Comparison of ENCODE assay signal across 8 mouse cellular contexts in the genomic region with DNA sequence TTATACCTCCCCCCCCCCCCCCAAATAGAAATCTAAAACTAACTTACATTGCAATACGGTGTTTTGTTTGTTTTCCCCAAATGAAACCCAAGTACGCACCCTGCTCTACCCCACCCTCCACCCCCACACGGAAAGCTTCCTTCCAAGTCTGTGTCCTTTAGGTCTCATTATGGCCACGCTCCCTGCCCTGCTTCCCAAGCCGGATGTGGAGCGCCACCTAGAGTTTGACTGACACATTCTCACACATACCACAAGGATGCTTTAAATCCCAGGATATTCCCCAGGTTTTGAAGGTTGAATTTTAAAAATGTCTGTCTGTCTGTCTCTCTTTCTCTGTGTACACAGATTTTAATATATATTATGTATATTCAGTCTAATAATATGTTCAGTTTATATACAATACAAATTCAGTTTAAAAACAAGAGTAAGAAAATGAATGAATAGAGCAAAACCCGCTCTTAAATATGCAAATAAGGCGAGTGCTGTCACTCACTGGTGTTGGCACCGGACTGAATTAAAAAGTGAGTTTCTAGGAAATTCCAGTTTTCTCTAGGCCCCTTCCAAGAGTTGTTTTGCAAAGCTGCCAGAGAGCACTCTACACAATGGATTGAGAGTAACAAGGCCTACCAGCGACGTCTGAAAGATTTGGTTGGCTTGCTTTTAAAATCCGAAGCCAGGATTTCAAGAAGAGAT.
DNase-seq lines count a peak whose midpoint lies in the region.

No protein-coding gene starts in this region.

- no peak overlapping the region for H3K4me3 ChIP-seq in macrophage (ENCODE audit: inconsistent target)

- H3K79me2 ChIP-seq in macrophage (ENCODE audit: inconsistent target), result no peaks in the 10 kb centered on the region

- peak overlapping the region; percentile 94 for H3K27ac ChIP-seq in macrophage

- WGBS in macrophage (ENCODE audit: missing documents), result 93% methylated on average over 12 of the region's 12 CpGs

- DNase-seq in kidney, adult 18-20 months, result peak; percentile 45
- no peak for DNase-seq in kidney, adult 11 months
- peak; percentile 84 for DNase-seq in R1 (ENCODE audit: low read depth, low spot score)
- DNase-seq in cerebellum, postnatal 4 days (ENCODE audit: low spot score in 2 of 2), result peak; percentile 36 to 70
- DNase-seq in gastrocnemius, postnatal 25 days, result peak; percentile 50
- DNase-seq in kidney, postnatal 36 days, result peak; percentile 55 to 83
- no peak for DNase-seq in spleen, adult 12 weeks (ENCODE audit: low spot score)

- H3K36me3 ChIP-seq in macrophage (ENCODE audit: inconsistent target), result no peaks in the 10 kb centered on the region

Comparison
In these comparisons a context has a peak if more than half of its experiments do, and no peak if none do; other contexts are left out.
1. DNase-seq: peak in kidney, adult 18-20 months (single experiment), R1 (single experiment), cerebellum, postnatal 4 days (2 of 2), gastrocnemius, postnatal 25 days (single experiment) and kidney, postnatal 36 days (2 of 2); none in kidney, adult 11 months (single experiment) and spleen, adult 12 weeks (single experiment).